Mouse (Mus musculus): ENCODE data around the gene Tcf25. TPM values are rescaled to one million over a fixed set of nuclear protein-coding genes. Genes with fewer than 3 reads are reported as not detected.

Tcf25 gene
- 82.6 and 128 TPM in 2 replicates for polyA plus RNA-seq (2012; rRNA removed)

DNA sequence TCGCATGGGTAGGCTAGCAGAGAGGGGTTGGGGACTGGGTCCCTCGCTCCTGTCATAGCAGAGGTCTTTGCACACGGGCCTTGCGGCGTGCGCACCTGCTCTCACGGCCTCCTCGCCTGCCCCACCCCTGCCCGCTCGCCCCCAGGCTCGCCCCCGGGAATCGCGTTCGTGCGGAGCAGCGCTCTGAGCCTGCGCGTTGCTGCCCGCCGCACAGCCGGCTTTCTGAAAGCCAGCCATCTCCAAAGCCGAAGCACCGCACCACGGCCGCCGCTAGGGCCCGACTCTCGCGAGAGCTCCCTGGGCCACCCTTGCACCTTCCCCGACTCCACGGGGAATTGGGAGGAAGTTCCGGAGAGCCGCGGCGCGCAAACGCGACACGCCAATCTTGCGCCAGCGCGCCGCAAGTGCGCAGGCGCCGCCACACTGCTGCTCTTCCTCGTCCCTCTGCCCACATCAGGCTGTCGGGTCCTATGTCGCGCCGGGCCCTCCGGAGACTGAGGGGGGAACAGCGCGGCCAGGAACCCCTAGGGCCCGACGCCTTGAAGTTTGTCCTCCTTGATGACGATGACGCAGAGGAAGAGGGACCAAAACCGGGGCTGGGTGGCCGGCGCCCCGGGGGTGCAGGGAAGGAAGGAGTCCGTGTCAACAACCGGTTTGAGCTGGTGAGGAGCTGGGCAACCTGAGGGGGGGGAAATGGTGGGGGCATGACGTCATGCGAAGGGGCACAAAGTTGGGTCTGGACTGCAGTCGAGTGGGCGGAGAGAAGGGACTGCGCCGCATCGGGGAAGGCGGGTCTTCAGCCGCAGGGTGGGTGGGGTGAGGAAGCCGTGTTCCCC, at the start of gene Tcf25:
Gene Tcf25 (plus strand): TSS at position 351 of the 836 bp plus-strand sequence.
- WGBS, result under 1% methylated on average over 75 of the region's 75 CpGs
- H3K27ac ChIP-seq (ENCODE audit: insufficient read depth, low read depth, low read length), result peak within 1 kb of the TSS; percentile 92
- no peaks in the 10 kb centered on the region for H3K27me3 ChIP-seq (ENCODE audit: control insufficient read depth, insufficient read depth, low read length)
- peak within 1 kb of the TSS; percentile 81 for H3K4me3 ChIP-seq (ENCODE audit: low read depth, low read length)
- H3K36me3 ChIP-seq (ENCODE audit: control insufficient read depth, insufficient read depth, low read length), result peaks cover under 1% of the 10 kb centered on the region; the same call in 1 of the 2 replicates
- H3K4me1 ChIP-seq (ENCODE audit: control insufficient read depth, insufficient read depth, insufficient read length, low read length), result peaks cover 4% of the 10 kb centered on the region; the same call in 1 of the 2 replicates
- TF ChIP-seq CTCF (IDR thresholded peaks at IDR 0.05; ENCODE audit: extremely low read depth, insufficient read length, insufficient replicate concordance, low read depth, low read length) (peak; percentile 49), POLR2A (IDR thresholded peaks at IDR 0.05; ENCODE audit: low read depth, low read length) (peak; percentile 74)

GRCm38 (mm10) chr8:123328552-123328951, 45.0 kb upstream of the Tcf25 start:
- peaks cover 19% of the 10 kb centered on the region; the same call in 1 of the 2 replicates for H3K4me1 ChIP-seq (ENCODE audit: control insufficient read depth, insufficient read depth, insufficient read length, low read length)
- no peak overlapping the region for H3K4me3 ChIP-seq (ENCODE audit: low read depth, low read length)
- H3K36me3 ChIP-seq (ENCODE audit: control insufficient read depth, insufficient read depth, low read length), result no peaks in the 10 kb centered on the region
- 0 out of 2 replicates have a peak overlapping the region, but pooled peaks have one; percentile 20 for H3K27ac ChIP-seq (ENCODE audit: insufficient read depth, low read depth, low read length)
- 94% methylated on average over 2 of the region's 2 CpGs for WGBS
- no peak for TF ChIP-seq CTCF (IDR thresholded peaks at IDR 0.05; ENCODE audit: extremely low read depth, insufficient read length, insufficient replicate concordance, low read depth, low read length)
- no peak for TF ChIP-seq POLR2A (IDR thresholded peaks at IDR 0.05; ENCODE audit: low read depth, low read length)
- H3K27me3 ChIP-seq (ENCODE audit: control insufficient read depth, insufficient read depth, low read length), result 0 out of 2 replicates have a peak, but pooled peaks cover 4% of the 10 kb centered on the region

DNA sequence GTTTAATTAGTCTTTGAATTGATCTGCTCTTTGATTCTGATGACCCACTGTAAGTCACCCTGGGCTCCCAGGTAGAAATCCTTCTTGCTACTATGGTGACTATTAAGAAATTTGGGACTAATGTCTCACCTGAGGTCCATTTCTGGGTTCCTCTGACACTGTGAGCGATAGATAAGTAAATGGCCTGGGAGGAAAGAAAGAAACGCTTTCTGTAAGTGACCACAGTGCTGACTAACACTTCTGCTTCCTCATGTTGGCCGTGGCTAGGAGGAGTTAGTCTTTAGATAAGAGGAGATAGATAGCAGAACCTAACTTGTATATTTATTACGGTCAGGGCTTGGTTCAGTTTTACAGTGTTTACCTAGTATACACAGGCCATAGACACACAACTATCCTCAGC, 44.2 kb upstream of the Tcf25 start:
- WGBS, result 21% methylated on average over 4 of the region's 4 CpGs
- TF ChIP-seq CTCF (IDR thresholded peaks at IDR 0.05; ENCODE audit: extremely low read depth, insufficient read length, insufficient replicate concordance, low read depth, low read length) (no peak), POLR2A (IDR thresholded peaks at IDR 0.05; ENCODE audit: low read depth, low read length) (no peak)
- Histone ChIP-seq H3K27ac (ENCODE audit: insufficient read depth, low read depth, low read length) (peak overlapping the region; percentile 20; the same call in 1 of the 2 replicates), H3K4me1 (ENCODE audit: control insufficient read depth, insufficient read depth, insufficient read length, low read length) (peaks cover 19% of the 10 kb centered on the region; the same call in 1 of the 2 replicates), H3K4me3 (ENCODE audit: low read depth, low read length) (no peak overlapping the region), H3K27me3 (ENCODE audit: control insufficient read depth, insufficient read depth, low read length) (0 out of 2 replicates have a peak, but pooled peaks cover 4% of the 10 kb centered on the region), H3K36me3 (ENCODE audit: control insufficient read depth, insufficient read depth, low read length) (no peaks in the 10 kb centered on the region)

DNA sequence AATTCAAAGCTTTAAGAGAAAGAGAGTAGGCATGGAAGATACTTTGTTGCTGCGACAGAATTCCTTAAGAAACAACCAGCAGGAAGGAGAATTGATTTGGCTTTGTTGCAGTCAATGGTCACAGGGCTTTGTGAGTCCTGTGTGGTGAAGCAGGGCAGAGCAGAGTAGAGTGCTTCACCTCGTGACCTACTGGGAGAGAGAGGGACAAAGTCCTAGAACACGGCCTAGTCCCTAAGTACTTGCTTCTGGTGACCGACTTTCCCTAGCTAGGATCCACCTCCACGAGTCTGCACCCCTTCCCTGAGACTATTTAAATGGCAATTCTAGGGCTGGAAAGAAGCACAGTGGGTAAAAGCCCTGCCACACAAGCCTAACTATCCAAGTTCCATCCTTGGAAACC, 43.6 kb upstream of the Tcf25 start:
- Histone ChIP-seq H3K27me3 (ENCODE audit: control insufficient read depth, insufficient read depth, low read length) (0 out of 2 replicates have a peak, but pooled peaks cover 4% of the 10 kb centered on the region), H3K27ac (ENCODE audit: insufficient read depth, low read depth, low read length) (0 out of 2 replicates have a peak overlapping the region, but pooled peaks have one; percentile 21), H3K4me1 (ENCODE audit: control insufficient read depth, insufficient read depth, insufficient read length, low read length) (peaks cover 19% of the 10 kb centered on the region; the same call in 1 of the 2 replicates), H3K4me3 (ENCODE audit: low read depth, low read length) (no peak overlapping the region), H3K36me3 (ENCODE audit: control insufficient read depth, insufficient read depth, low read length) (no peaks in the 10 kb centered on the region)
- WGBS, result 25% methylated on average over 5 of the region's 5 CpGs
- TF ChIP-seq POLR2A (IDR thresholded peaks at IDR 0.05; ENCODE audit: low read depth, low read length) (no peak), CTCF (IDR thresholded peaks at IDR 0.05; ENCODE audit: extremely low read depth, insufficient read length, insufficient replicate concordance, low read depth, low read length) (no peak)

DNA sequence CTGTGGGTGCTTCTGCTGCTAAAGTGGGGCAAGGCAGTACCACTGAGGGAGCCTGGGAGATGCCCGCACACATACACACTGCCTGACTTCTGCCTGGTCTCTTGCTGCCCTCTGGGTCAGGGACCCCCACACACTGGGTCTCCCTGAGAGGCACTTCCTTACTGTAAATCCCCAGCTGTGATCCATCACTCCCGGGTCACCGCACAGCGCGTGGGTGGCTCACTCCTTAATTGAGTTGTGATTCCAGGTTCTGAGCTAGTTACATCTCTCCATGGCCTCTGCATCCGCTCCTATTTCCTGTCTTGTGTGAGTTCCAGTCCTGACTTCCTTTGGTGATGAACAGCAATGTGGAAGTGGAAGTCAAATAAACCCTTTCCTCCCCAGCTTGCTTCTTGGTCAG, 42.9 kb upstream of the Tcf25 start:
- WGBS, result 88% methylated on average over 6 of the region's 6 CpGs
- Histone ChIP-seq H3K27me3 (ENCODE audit: control insufficient read depth, insufficient read depth, low read length) (0 out of 2 replicates have a peak, but pooled peaks cover 4% of the 10 kb centered on the region), H3K27ac (ENCODE audit: insufficient read depth, low read depth, low read length) (no peak overlapping the region), H3K4me3 (ENCODE audit: low read depth, low read length) (no peak overlapping the region), H3K36me3 (ENCODE audit: control insufficient read depth, insufficient read depth, low read length) (no peaks in the 10 kb centered on the region), H3K4me1 (ENCODE audit: control insufficient read depth, insufficient read depth, insufficient read length, low read length) (peaks cover 22% of the 10 kb centered on the region; the same call in 1 of the 2 replicates)
- TF ChIP-seq CTCF (IDR thresholded peaks at IDR 0.05; ENCODE audit: extremely low read depth, insufficient read length, insufficient replicate concordance, low read depth, low read length) (no peak), POLR2A (IDR thresholded peaks at IDR 0.05; ENCODE audit: low read depth, low read length) (no peak)

- H3K36me3 ChIP-seq (ENCODE audit: control insufficient read depth, insufficient read depth, low read length), result no peaks in the 10 kb centered on the region
- H3K4me1 ChIP-seq (ENCODE audit: control insufficient read depth, insufficient read depth, insufficient read length, low read length), result peaks cover 22% of the 10 kb centered on the region; the same call in 1 of the 2 replicates
- 45% methylated on average over 2 of the region's 2 CpGs for WGBS
- no peak overlapping the region for H3K4me3 ChIP-seq (ENCODE audit: low read depth, low read length)
- TF ChIP-seq POLR2A (IDR thresholded peaks at IDR 0.05; ENCODE audit: low read depth, low read length) (no peak), CTCF (IDR thresholded peaks at IDR 0.05; ENCODE audit: extremely low read depth, insufficient read length, insufficient replicate concordance, low read depth, low read length) (no peak)
- H3K27ac ChIP-seq (ENCODE audit: insufficient read depth, low read depth, low read length), result 0 out of 2 replicates have a peak overlapping the region, but pooled peaks have one; percentile 36
- 0 out of 2 replicates have a peak, but pooled peaks cover 4% of the 10 kb centered on the region for H3K27me3 ChIP-seq (ENCODE audit: control insufficient read depth, insufficient read depth, low read length)
These were observed 42.3 kb upstream of the Tcf25 start for GRCm38 (mm10) chr8:123331301-123331700.

DNA sequence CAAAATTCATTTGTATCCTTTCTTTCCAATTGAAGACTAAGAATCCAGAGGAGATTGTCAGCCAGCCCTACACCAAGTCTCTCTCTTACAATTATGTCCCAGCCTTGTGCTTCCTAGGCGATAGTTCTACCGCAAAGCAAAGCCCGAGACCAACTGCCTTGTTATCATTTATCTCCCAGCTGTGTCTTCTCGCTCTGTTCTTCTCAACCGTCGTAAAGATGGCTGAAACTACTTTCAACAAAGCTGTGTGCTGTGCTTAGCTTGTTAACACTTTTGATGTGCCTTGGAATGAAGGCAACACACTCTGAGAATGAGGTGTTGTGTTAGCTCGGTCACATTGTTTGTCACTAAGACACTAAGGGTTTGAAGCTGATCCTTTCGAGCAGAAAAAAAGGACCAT, 41.7 kb upstream of the Tcf25 start:
- peak overlapping the region; percentile 36; the same call in 1 of the 2 replicates for H3K27ac ChIP-seq (ENCODE audit: insufficient read depth, low read depth, low read length)
- TF ChIP-seq POLR2A (IDR thresholded peaks at IDR 0.05; ENCODE audit: low read depth, low read length) (no peak), CTCF (IDR thresholded peaks at IDR 0.05; ENCODE audit: extremely low read depth, insufficient read length, insufficient replicate concordance, low read depth, low read length) (no peak)
- H3K4me3 ChIP-seq (ENCODE audit: low read depth, low read length), result no peak overlapping the region; the same call in 1 of the 2 replicates
- 31% methylated on average over 8 of the region's 8 CpGs for WGBS
- peaks cover 26% of the 10 kb centered on the region; the same call in 1 of the 2 replicates for H3K4me1 ChIP-seq (ENCODE audit: control insufficient read depth, insufficient read depth, insufficient read length, low read length)
- no peaks in the 10 kb centered on the region for H3K36me3 ChIP-seq (ENCODE audit: control insufficient read depth, insufficient read depth, low read length)
- H3K27me3 ChIP-seq (ENCODE audit: control insufficient read depth, insufficient read depth, low read length), result 0 out of 2 replicates have a peak, but pooled peaks cover 4% of the 10 kb centered on the region

Data from small intestine, adult 2 months (tissue).